Mouse (Mus musculus) liver, embryonic 11.5 days (tissue): Measurements from ENCODE around the gene Prkcsh. TPM values are rescaled to one million over a fixed set of nuclear protein-coding genes. Genes with fewer than 3 reads are reported as not detected.

ENCODE experiments used
- ATAC-seq: fragments of 200-750 bp; cut with Nextera tagmentation; replicated peaks from 2 replicates; pipeline ENCODE4 v1.8.0; 2017; ENCODE audit warnings: moderate number of reproducible peaks, mild to moderate bottlenecking, moderate TSS enrichment, moderate library complexity; ENCODE audit not compliant: low FRiP score
- DNase-seq: peaks from one replicate; pipeline ENCODE4 v3.0.0-alpha.2; 2017; ENCODE audit warnings: low spot score
- H3K27ac ChIP-seq: fragments of 300-500 bp; sonication (generic); 2 replicates; pipeline ENCODE4 v1.5.1; 2014; ENCODE audit warnings: mild to moderate bottlenecking, low read depth, low read length, control low read depth
- H3K27me3 ChIP-seq: fragments of 300-500 bp; sonication (generic); replicated peaks from 2 replicates; pipeline ENCODE4 v1.6.1; 2014; ENCODE audit warnings: low read length, mixed read lengths; ENCODE audit not compliant: control insufficient read depth, insufficient read depth
- H3K36me3 ChIP-seq: fragments of 300-500 bp; sonication (generic); 2 replicates; pipeline ENCODE4 v1.6.1; 2014; ENCODE audit warnings: mild to moderate bottlenecking, low read length, moderate library complexity, mixed read lengths; ENCODE audit not compliant: control insufficient read depth, insufficient read depth
- H3K4me1 ChIP-seq: fragments of 300-500 bp; sonication (generic); replicated peaks from 2 replicates; pipeline ENCODE4 v1.6.1; 2014; ENCODE audit warnings: low read length, mixed read lengths; ENCODE audit not compliant: control insufficient read depth, insufficient read depth
- H3K4me2 ChIP-seq: fragments of 300-500 bp; sonication (generic); 2 replicates; pipeline ENCODE4 v1.6.1; 2014; ENCODE audit warnings: mild to moderate bottlenecking, control low read depth, moderate library complexity
- H3K4me3 ChIP-seq: fragments of 300-500 bp; sonication (generic); 2 replicates; pipeline ENCODE4 v1.5.1; 2014; ENCODE audit warnings: low read depth, low read length, control low read depth
- H3K9ac ChIP-seq: fragments of 300-500 bp; sonication (generic); 2 replicates; pipeline ENCODE4 v1.6.1; 2014; ENCODE audit warnings: low read depth, low read length, control low read depth
- H3K9me3 ChIP-seq: fragments of 300-500 bp; sonication (generic); 2 replicates; pipeline ENCODE4 v1.6.1; 2016; ENCODE audit warnings: low read length, inconsistent platforms, mixed read lengths; ENCODE audit not compliant: control insufficient read depth
- WGBS: fragments of 180-500 bp; shearing (Covaris S2); extraction: QIAGEN DNeasy Blood & Tissue Kit; methylation state at CpG from one replicate; pipeline ENCODE4 v1.1.7; 2014; 5-methylcytosine and 5-hydroxymethylcytosine counted together
- polyA plus RNA-seq: library from polyadenylated mRNA; unstranded; fragments of >200 nt; fragmentation: Nextera tagmentation; extraction: Ambion mirVana; gene quantifications from 2 replicates; pipeline ENCODE4 v1.2.1, GENCODE M21; 2014

Prkcsh gene
- polyA plus RNA-seq, 1 experiment from 2014 or later, result 89.4 TPM

GRCm38 (mm10) chr9:21977331-21977730, 25.3 kb upstream of the Prkcsh start:
- no peaks in the 10 kb centered on the region for H3K4me1 ChIP-seq
- 0 out of 2 replicates have a peak, but pooled peaks cover 2% of the 10 kb centered on the region for H3K9me3 ChIP-seq
- no peak for DNase-seq
- H3K4me2 ChIP-seq, result no peak overlapping the region
- H3K27ac ChIP-seq, result no peak overlapping the region
- no peaks in the 10 kb centered on the region for H3K36me3 ChIP-seq
- no peak overlapping the region for H3K4me3 ChIP-seq
- WGBS, result 83% methylated on average over 5 of the region's 5 CpGs
- H3K27me3 ChIP-seq, result peaks cover 31% of the 10 kb centered on the region
- ATAC-seq, result no peak
- no peak overlapping the region for H3K9ac ChIP-seq

DNA sequence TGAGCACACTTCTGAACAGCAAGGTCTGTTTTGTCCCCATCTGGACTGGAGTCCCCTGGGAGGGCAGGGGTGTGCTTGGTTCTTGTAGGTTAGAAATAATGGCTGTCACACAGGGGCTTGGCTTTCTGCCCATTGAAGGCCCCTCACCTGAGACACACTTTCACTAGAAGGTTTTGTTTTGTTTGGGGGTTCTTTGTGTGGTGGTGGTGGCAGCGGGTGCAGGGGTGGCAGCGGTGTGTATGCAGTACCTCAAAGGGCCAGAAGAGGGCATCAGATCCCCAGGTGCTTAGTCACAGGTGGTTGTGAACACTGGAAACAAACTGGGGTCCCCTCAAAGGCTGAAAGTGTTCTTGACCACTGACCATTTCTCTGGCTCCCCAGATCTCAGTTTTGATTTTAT, 24.6 kb upstream of the Prkcsh start:
- no peaks in the 10 kb centered on the region for H3K4me1 ChIP-seq

GRCm38 (mm10) chr9:21978398-21979128, 24.0 kb upstream of the Prkcsh start:
- ATAC-seq, result no peak
- 87% methylated on average over 4 of the region's 4 CpGs for WGBS
- H3K9ac ChIP-seq, result no peak overlapping the region
- H3K9me3 ChIP-seq, result 0 out of 2 replicates have a peak, but pooled peaks cover 3% of the 10 kb centered on the region
- peaks cover 40% of the 10 kb centered on the region for H3K27me3 ChIP-seq
- no peaks in the 10 kb centered on the region for H3K4me1 ChIP-seq
- no peaks in the 10 kb centered on the region for H3K36me3 ChIP-seq
- H3K27ac ChIP-seq, result no peak overlapping the region
- no peak for DNase-seq
- no peak overlapping the region for H3K4me2 ChIP-seq
- H3K4me3 ChIP-seq, result no peak overlapping the region

More for the DNA sequence above, 24.6 kb upstream of the Prkcsh start:
- no peak for DNase-seq
- 14% methylated on average over 2 of the region's 2 CpGs for WGBS
- Histone ChIP-seq H3K4me2 (no peak overlapping the region), H3K4me3 (no peak overlapping the region), H3K9ac (no peak overlapping the region), H3K27ac (no peak overlapping the region), H3K27me3 (peaks cover 34% of the 10 kb centered on the region), H3K36me3 (no peaks in the 10 kb centered on the region), H3K9me3 (0 out of 2 replicates have a peak, but pooled peaks cover 3% of the 10 kb centered on the region)
- ATAC-seq, result no peak

- Histone ChIP-seq H3K27me3 (peaks cover 89% of the 10 kb centered on the region), H3K9me3 (0 out of 2 replicates have a peak, but pooled peaks cover 3% of the 10 kb centered on the region), H3K4me1 (no peaks in the 10 kb centered on the region; the same call in 1 of the 2 replicates), H3K9ac (no peak overlapping the region), H3K4me3 (no peak overlapping the region), H3K27ac (no peak overlapping the region), H3K4me2 (no peak overlapping the region), H3K36me3 (no peaks in the 10 kb centered on the region)
- 15% methylated on average over 3 of the region's 3 CpGs for WGBS
- DNase-seq, result no peak
- ATAC-seq, result no peak
These were observed 18.7 kb upstream of the Prkcsh start for GRCm38 (mm10) chr9:21983911-21984310.

DNA sequence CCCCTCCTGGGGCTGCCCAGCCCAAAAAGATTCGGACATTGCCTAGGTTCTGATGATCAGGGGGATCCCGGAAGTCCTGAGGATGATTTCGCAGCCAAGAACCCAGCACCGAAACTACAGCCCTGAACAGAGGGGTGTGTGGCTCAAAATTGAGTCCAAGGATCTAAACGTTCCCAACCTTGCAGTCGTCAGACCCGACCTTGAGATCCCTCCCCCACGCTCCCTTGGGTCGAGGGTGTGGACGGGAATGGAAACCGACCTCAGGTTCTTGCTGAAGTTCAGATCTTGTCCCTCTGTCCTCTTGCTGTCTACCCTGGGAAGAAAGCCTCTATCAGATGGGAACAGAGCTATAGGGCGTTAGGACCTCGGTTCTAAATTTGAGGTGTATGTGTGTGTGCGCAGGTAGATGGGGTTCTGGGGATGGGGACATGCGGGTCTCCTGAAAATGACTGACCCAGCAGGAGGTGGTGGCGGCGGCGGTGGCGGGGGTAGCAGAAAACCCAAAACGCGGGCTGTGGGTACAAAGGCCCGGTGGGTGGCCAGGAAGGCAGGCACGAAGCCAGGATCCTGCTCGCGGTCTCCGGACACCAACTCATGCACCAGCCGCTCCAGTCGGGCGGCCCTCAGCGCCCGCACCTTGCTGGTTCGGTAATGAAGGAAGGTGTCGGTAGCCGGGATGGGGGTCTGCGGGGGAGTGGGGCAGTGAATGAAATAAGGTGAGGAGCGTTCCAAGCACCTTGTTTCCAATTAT, 14.8 kb upstream of the Prkcsh start:
- H3K4me3 ChIP-seq, result no peak overlapping the region
- no peak overlapping the region for H3K4me2 ChIP-seq
- ATAC-seq (no peak), DNase-seq (no peak)
- H3K27ac ChIP-seq, result no peak overlapping the region
- no peak overlapping the region for H3K9ac ChIP-seq
- WGBS, result 7% methylated on average over 36 of the region's 36 CpGs
- H3K27me3 ChIP-seq, result peaks cover 96% of the 10 kb centered on the region
- no peaks in the 10 kb centered on the region for H3K9me3 ChIP-seq
- peaks cover 10% of the 10 kb centered on the region; the same call in 1 of the 2 replicates for H3K4me1 ChIP-seq
- no peaks in the 10 kb centered on the region for H3K36me3 ChIP-seq

- no peak for DNase-seq
- peak overlapping the region; percentile 49 for H3K4me3 ChIP-seq
- H3K36me3 ChIP-seq, result no peaks in the 10 kb centered on the region
- H3K9ac ChIP-seq, result no peak overlapping the region
- H3K4me2 ChIP-seq, result peak overlapping the region; percentile 67
- ATAC-seq, result no peak
- H3K4me1 ChIP-seq, result peaks cover 10% of the 10 kb centered on the region; the same call in 1 of the 2 replicates
- H3K9me3 ChIP-seq, result no peaks in the 10 kb centered on the region
- H3K27me3 ChIP-seq, result peaks cover 95% of the 10 kb centered on the region
- WGBS, result 1% methylated on average over 32 of the region's 32 CpGs
- H3K27ac ChIP-seq, result no peak overlapping the region
These were observed 14.0 kb upstream of the Prkcsh start for GRCm38 (mm10) chr9:21988421-21989101.

DNA sequence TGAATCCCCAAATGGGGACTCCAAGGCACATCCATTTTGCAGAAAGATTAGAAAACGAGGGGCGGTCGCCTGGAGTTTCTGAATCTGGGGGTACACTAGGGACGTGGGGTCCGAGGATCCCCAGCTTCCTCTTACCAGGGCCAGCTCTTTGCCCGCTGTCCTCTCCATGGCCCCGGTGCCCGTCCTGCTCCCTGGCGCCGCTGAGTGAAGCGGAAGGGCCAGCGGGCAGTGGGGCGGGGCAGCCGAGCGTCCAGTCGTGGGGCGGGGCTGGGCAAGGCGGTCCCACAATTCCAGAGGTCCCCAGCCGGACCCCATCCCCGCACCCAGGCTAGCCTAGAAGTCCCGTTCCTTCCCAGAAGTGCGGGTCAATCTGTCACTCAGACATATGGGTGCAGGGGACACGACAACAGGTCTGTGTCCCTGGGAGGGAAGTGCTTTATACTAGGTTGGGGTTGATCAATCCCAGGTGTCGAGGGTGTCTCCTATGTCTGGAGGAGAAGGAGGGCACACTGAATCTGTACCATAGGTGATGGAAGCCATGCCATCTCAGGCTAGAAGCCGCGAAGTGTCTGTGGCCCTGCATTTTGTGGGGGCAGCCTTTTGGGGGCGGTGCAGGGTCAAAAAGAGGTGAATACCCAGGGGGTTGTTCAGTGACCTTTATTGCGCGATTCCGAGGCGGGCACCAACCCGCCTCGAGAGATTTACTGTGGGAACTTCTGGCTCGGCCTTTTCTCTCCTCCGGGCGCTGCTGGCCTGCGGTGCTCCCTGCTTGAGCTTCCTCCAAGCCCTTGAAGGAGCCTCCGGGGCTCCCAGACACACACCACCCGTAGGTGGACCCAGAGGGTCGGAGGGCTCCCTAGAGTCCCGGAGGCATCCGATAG, 13.1 kb upstream of the Prkcsh start, which contains the start of gene Rgl3:
Rgl3 (minus strand) TSS at position 217 of the 881 bp plus-strand sequence.
- Histone ChIP-seq H3K9me3 (no peaks in the 10 kb centered on the region), H3K4me1 (peaks cover 10% of the 10 kb centered on the region; the same call in 1 of the 2 replicates), H3K36me3 (no peaks in the 10 kb centered on the region), H3K27ac (no peak within 1 kb of the TSS), H3K9ac (no peak within 1 kb of the TSS), H3K27me3 (peaks cover 94% of the 10 kb centered on the region), H3K4me2 (peak within 1 kb of the TSS; percentile 67), H3K4me3 (peak within 1 kb of the TSS; percentile 49)
- 3% methylated on average over 42 of the region's 42 CpGs for WGBS
- ATAC-seq, result no peak
- no peak for DNase-seq

DNA sequence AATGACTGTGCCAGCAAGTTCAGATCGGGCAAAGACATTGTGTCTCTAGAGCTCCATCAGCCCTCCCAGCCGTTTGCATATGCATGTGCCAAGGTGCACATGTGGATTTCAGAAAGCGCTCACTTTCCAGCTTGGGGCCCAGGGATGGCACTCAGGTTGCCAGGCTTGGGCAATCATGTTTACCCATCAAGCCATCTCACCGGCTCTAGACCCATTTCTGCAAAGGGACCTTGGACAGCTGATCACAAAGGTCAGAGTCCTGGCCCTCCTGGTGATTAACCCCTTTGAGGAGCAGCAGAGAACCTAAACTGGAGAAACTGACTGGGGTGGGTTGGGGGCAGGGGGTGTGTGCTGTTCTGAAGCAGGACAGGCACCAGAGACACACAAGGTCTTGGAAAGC, 10.4 kb upstream of the Prkcsh start:
- ATAC-seq (no peak), DNase-seq (no peak)
- H3K4me1 ChIP-seq, result peaks cover 10% of the 10 kb centered on the region; the same call in 1 of the 2 replicates
- H3K27ac ChIP-seq, result no peak overlapping the region
- no peak overlapping the region for H3K4me2 ChIP-seq
- no peak overlapping the region for H3K4me3 ChIP-seq
- H3K9me3 ChIP-seq, result no peaks in the 10 kb centered on the region; the same call in 1 of the 2 replicates
- 73% methylated on average over 4 of the region's 4 CpGs for WGBS
- no peak overlapping the region for H3K9ac ChIP-seq
- H3K36me3 ChIP-seq, result no peaks in the 10 kb centered on the region
- peaks cover 69% of the 10 kb centered on the region for H3K27me3 ChIP-seq
